Mouse (Mus musculus) olfactory bulb, adult 2 months (tissue): Measurements from ENCODE around the gene Asphd1. TPM values are rescaled to one million over a fixed set of nuclear protein-coding genes. Genes with fewer than 3 reads are reported as not detected.
"Not testable (repeated sequence)": the region's sequence is repeated elsewhere in the genome, so short reads cannot be mapped to it uniquely, and the experiment has no call there.

Experiments used
- H3K27ac ChIP-seq: fragments of 200-500 bp; 2 replicates; pipeline ENCODE4 v1.5.1; 2012; ENCODE audit warnings: low read depth, low read length; ENCODE audit not compliant: insufficient read depth
- H3K4me1 ChIP-seq: fragments of 200-500 bp; 2 replicates; pipeline ENCODE4 v1.6.1; 2012; ENCODE audit warnings: low read length; ENCODE audit not compliant: control insufficient read depth, insufficient read depth
- H3K4me3 ChIP-seq: fragments of 200-500 bp; 2 replicates; pipeline ENCODE4 v1.5.1; 2012; ENCODE audit warnings: mild to moderate bottlenecking, low read depth, low read length, moderate library complexity; ENCODE audit not compliant: insufficient read depth
- CTCF ChIP-seq: fragments of 200-500 bp; IDR thresholded peaks from 2 replicates; pipeline ENCODE4 v1.5.1; 2012; ENCODE audit warnings: low read depth, mild to moderate bottlenecking, low read length, moderate library complexity; ENCODE audit not compliant: insufficient read depth
- POLR2A ChIP-seq: fragments of 200-500 bp; IDR thresholded peaks from 2 replicates; pipeline ENCODE4 v1.6.1; 2012; ENCODE audit warnings: mild to moderate bottlenecking, low read depth, low read length, moderate library complexity; ENCODE audit not compliant: insufficient read depth
- WGBS: fragments of 180-500 bp; shearing (Covaris S2); methylation state at CpG from one replicate; pipeline ENCODE4 v1.1.7; 2018; 5-methylcytosine and 5-hydroxymethylcytosine counted together
- polyA plus RNA-seq: library from polyadenylated mRNA; stranded (reverse); fragments of >200 nt; gene quantifications from 2 replicates; pipeline ENCODE4 v1.2.4, GENCODE M21; 2012; ENCODE audit warnings: low replicate concordance; ENCODE audit not compliant: missing spikeins, insufficient read depth, insufficient read length

Asphd1 gene
- polyA plus RNA-seq, 1 experiment = not detected

GRCm38 (mm10) chr7:126914844-126915243 lies 34.5 kb downstream of the Asphd1 start:
- TF ChIP-seq CTCF (no peak), POLR2A (no peak)
- WGBS = 92% methylated on average over 3 of the region's 3 CpGs

GRCm38 (mm10) chr7:126905590-126905989 lies 43.8 kb downstream of the Asphd1 start:
- 76% methylated on average over 3 of the region's 3 CpGs for WGBS
- Histone ChIP-seq H3K4me3 (no peak overlapping the region), H3K4me1 (no peaks in the 10 kb centered on the region), H3K27ac (no peak overlapping the region)
- TF ChIP-seq CTCF (no peak), POLR2A (no peak)

More at GRCm38 (mm10) chr7:126914844-126915243, 34.5 kb downstream of the Asphd1 start:
- Histone ChIP-seq H3K4me1 (no peaks in the 10 kb centered on the region), H3K4me3 (no peak overlapping the region), H3K27ac (no peak overlapping the region)

DNA sequence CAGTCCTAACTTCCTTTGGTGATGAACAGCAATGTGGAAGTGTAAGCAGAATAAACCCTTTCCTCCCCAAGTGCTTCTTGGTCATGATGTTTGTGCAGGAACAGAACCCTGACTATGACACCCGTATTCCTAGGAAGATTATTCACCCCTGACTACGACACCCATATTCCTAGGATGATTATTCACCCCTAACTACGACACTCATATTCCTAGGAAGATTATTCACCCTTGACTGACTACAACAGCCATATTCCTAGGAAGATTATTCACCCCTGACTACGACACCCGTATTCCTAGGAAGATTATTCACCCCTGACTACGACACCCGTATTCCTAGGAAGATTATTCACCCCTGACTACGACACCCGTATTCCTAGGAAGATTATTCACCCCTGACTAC lies 49.6 kb downstream of the Asphd1 start:
- not testable (repeated sequence) for H3K27ac ChIP-seq, H3K4me3 ChIP-seq, H3K4me1 ChIP-seq
- 94% methylated on average over 8 of the region's 9 CpGs for WGBS

DNA sequence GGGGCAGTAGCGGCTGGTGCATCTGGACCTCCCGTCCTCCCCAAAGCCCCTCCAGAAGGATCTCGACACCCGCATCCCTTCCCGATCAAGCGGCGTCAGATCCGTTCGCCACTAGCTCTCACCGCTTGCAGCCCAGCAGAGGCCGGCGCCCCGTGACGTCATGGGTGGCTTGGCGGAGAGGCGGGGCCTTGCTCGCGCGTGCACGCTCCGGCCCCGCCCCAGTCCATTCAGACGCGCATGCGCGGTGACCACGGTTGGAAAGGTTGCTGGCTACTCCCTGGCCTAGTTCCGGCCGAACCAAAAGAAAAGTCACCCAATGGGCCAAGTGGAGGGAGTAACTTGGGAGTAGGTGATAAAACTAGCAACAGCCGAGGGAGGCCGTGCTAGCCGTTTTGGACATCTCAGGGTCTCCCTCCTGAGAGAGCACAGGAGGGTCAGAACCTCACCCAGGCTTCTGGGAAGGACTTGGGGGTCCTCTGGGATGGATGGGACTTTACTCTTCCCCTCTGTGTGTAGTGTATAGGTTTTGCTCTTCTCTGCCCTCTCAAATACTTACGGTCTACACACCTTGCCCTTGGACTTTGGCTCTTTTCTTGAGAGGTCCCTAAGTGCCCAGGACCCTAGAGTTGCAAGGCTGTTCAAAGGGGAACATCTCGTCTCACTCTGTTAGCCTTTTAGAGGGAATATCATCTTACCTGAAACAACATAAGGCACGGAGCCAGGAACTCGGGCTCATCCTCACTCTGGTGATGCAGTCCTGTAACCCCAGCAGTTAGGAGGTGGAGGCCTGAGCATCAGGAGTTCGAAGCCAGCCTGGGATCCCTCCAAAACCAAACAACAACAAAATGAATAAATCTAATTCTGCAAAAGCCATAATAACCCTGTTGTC lies 51.0 kb downstream of the Asphd1 start:
- H3K4me1 ChIP-seq = peaks cover 10% of the 10 kb centered on the region
- TF ChIP-seq POLR2A = peak; percentile 91
- TF ChIP-seq CTCF = no peak
- H3K4me3 ChIP-seq = peak overlapping the region; percentile 84
- peak overlapping the region; percentile 91 for H3K27ac ChIP-seq
- 12% methylated on average over 37 of the region's 37 CpGs for WGBS

DNA sequence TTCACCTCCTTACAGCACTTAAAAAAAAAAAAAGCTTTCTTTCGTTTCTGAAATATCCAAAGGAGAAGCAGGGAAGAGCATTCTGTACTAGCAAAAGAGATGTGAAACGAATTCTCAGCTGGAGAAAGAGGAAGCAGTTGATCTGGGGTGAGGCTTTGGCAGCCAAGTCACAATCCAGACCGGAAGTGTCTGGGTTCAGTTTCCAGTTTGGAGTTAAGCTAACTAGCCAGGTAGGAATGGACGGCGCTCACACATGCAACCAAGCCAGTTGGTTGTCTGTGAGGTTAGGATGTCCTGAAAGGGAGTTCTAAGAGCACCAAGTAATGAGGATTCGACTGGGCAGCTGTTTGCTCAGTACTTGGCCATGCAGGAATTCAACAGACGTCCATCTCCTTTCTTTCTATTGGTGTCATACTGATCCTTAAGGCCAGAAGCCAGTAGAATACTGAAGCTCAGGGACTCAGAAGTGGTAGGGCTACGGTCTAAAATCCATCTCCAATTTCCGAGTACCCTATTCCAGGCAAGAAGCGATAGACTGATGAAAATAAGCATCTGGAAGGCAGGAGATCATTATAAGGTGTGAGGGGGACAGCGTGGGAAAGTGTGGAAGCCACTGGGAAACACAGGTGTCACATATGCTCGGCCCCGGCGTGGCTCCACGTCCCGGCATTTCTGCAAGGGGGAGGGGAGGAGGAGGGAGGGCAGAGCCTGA lies 51.8 kb downstream of the Asphd1 start:
- Histone ChIP-seq H3K4me1 (peaks cover 10% of the 10 kb centered on the region), H3K4me3 (peak overlapping the region; percentile 84), H3K27ac (peak overlapping the region; percentile 91)
- TF ChIP-seq POLR2A (no peak), CTCF (no peak)
- 13% methylated on average over 16 of the region's 16 CpGs for WGBS

DNA sequence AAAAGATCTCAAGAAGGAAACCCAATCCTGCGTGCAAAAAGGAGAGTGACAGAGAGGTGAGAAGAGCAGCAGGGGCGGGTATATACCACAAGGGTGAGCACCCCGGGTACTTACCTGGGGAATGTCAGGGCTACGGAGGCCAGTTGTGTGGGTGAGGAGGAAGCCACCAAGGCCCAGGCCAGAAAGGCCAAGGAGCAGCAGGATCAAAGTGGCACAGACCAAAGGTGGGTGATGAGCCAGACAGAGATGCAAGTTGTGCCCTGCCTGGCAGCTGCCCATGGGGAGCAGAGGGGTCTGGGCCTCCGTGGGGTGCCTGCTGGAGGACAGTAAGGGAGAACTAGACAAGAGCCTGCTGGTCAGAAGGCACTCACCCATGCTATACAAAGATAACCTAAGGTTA lies 52.5 kb downstream of the Asphd1 start:
- TF ChIP-seq POLR2A (no peak), CTCF (no peak)
- no peak overlapping the region for H3K4me3 ChIP-seq
- WGBS = 87% methylated on average over 5 of the region's 5 CpGs
- peaks cover 10% of the 10 kb centered on the region for H3K4me1 ChIP-seq
- no peak overlapping the region for H3K27ac ChIP-seq

Other genes with a start within 250 kb of the Asphd1 start
- 309 and 598 TPM in 2 replicates for gene Coro1a, start 241.8 kb downstream of the Asphd1 start, polyA plus RNA-seq
- 208 and 343 TPM in 2 replicates for gene Mapk3, start 190.0 kb downstream of the Asphd1 start, polyA plus RNA-seq
- gene Gdpd3, start 183.2 kb downstream of the Asphd1 start, polyA plus RNA-seq = not detected in 2 replicates
- not detected in 2 replicates for gene Ypel3, start 172.6 kb downstream of the Asphd1 start, polyA plus RNA-seq
- gene Tbx6, start 168.1 kb downstream of the Asphd1 start, polyA plus RNA-seq = not detected in 2 replicates
- not detected in 2 replicates for gene Ppp4c, start 157.1 kb downstream of the Asphd1 start, polyA plus RNA-seq
- gene Fam57b, start 151.9 kb downstream of the Asphd1 start, polyA plus RNA-seq = not detected in 2 replicates
- not detected in 2 replicates for gene 4930451I11Rik, start 117.9 kb downstream of the Asphd1 start, polyA plus RNA-seq
- not detected in 2 replicates for gene Doc2a, start 102.2 kb downstream of the Asphd1 start, polyA plus RNA-seq
- not detected in 2 replicates for gene Hirip3, start 87.6 kb downstream of the Asphd1 start, polyA plus RNA-seq
- gene Ino80e, start 87.2 kb downstream of the Asphd1 start, polyA plus RNA-seq = not detected in 2 replicates
- gene Taok2, start 64.9 kb downstream of the Asphd1 start, polyA plus RNA-seq = not detected in 2 replicates
- gene Tmem219, start 26.7 kb downstream of the Asphd1 start, polyA plus RNA-seq = not detected in 2 replicates
- not detected in 2 replicates for gene Kctd13, start 20.7 kb downstream of the Asphd1 start, polyA plus RNA-seq
- not detected in 2 replicates for gene Sez6l2, start 981 bp upstream of the Asphd1 start, polyA plus RNA-seq
- 241 TPM in 1 of 2 replicates, not detected in the other for gene Cdipt, start 26.3 kb upstream of the Asphd1 start, polyA plus RNA-seq
- gene Cdiptos, start 26.5 kb upstream of the Asphd1 start, polyA plus RNA-seq = not detected in 2 replicates
- gene Mvp, start 65.0 kb upstream of the Asphd1 start, polyA plus RNA-seq = not detected in 2 replicates
- not detected in 2 replicates for gene Pagr1b, start 66.9 kb upstream of the Asphd1 start, polyA plus RNA-seq
- gene Pagr1a, start 67.8 kb upstream of the Asphd1 start, polyA plus RNA-seq = not detected in 2 replicates
- not detected in 2 replicates for gene Gm42742, start 71.5 kb upstream of the Asphd1 start, polyA plus RNA-seq
- gene Prrt2, start 71.6 kb upstream of the Asphd1 start, polyA plus RNA-seq = not detected in 2 replicates
- gene Maz, start 77.5 kb upstream of the Asphd1 start, polyA plus RNA-seq = 437 and 572 TPM in 2 replicates
- gene Kif22, start 92.9 kb upstream of the Asphd1 start, polyA plus RNA-seq = not detected in 2 replicates
- gene Zg16, start 137.7 kb upstream of the Asphd1 start, polyA plus RNA-seq = not detected in 2 replicates
- gene AI467606, start 141.8 kb upstream of the Asphd1 start, polyA plus RNA-seq = not detected in 2 replicates
- gene Qprt, start 172.6 kb upstream of the Asphd1 start, polyA plus RNA-seq = not detected in 2 replicates
- gene Spn, start 188.2 kb upstream of the Asphd1 start, polyA plus RNA-seq = not detected in 2 replicates
- gene Cd2bp2, start 246.5 kb upstream of the Asphd1 start, polyA plus RNA-seq = not detected in 2 replicates